Comparison of ENCODE assay signal across 17 mouse cellular contexts in genomic region chr5:69802612-69803011, GRCm38 (mm10).
"Had no signal": no experiment of that assay in that cellular context is flagged by ENCODE, and none has a peak within 500 bp of the region (broad histone marks: within the 10 kb centered on the region; RNA-seq: fewer than 3 reads in every experiment).

No protein-coding gene starts in this region.

- DNase-seq: kidney, adult 11 months; kidney, adult 8-10 months; kidney, postnatal 10 days; kidney, postnatal 36 days; liver, embryonic 13.5 days; lung, adult 2 months; lung, postnatal 14 days; lung, postnatal 4 days; midbrain, embryonic 14.5 days; right cerebral cortex, postnatal 14 days; right cerebral cortex, postnatal 4 days; spleen, adult 18-20 months; thymus, adult 2 months; thymus, postnatal 14 days had no signal

- ATAC-seq: intestine, embryonic 15.5 days had no signal

- H3K27ac ChIP-seq: intestine, embryonic 15.5 days; kidney, embryonic 15.5 days; liver, embryonic 13.5 days; stomach, embryonic 15.5 days had no signal

- H3K4me3 ChIP-seq: intestine, embryonic 15.5 days; kidney, embryonic 15.5 days; liver, embryonic 13.5 days; stomach, embryonic 15.5 days had no signal
